Comparison of ENCODE assay signal across 9 mouse cellular contexts in genomic region chr2:32779131-32779530, GRCm38 (mm10). TPM values are rescaled to one million over a fixed set of nuclear protein-coding genes. Genes with fewer than 3 reads are reported as not detected.
DNase-seq lines count a peak whose midpoint lies in the region; ATAC-seq lines count a peak whose summit lies in the region.
"Had no signal": no experiment of that assay in that cellular context is flagged by ENCODE, and none has a peak within 500 bp of the region (broad histone marks: within the 10 kb centered on the region; RNA-seq: fewer than 3 reads in every experiment).

No protein-coding gene starts in this region.

- H3K27me3 ChIP-seq in hindbrain, embryonic 14.5 days (ENCODE audit: control insufficient read depth, insufficient read depth, low read length), result no peaks in the 10 kb centered on the region
- peaks cover 12% of the 10 kb centered on the region for H3K27me3 ChIP-seq in hindbrain, embryonic 13.5 days
- peaks cover 23% of the 10 kb centered on the region for H3K27me3 ChIP-seq in heart, embryonic 10.5 days (ENCODE audit: insufficient read depth, poor library complexity, severe bottlenecking)
- H3K27me3 ChIP-seq in limb, embryonic 10.5 days (ENCODE audit: low read depth, poor library complexity, severe bottlenecking), result peaks cover 13% of the 10 kb centered on the region

- no peak overlapping the region for H3K27ac ChIP-seq in hindbrain, embryonic 14.5 days
- H3K27ac ChIP-seq in hindbrain, embryonic 13.5 days, result no peak overlapping the region
- no peak overlapping the region for H3K27ac ChIP-seq in heart, embryonic 10.5 days
- H3K27ac ChIP-seq in limb, embryonic 10.5 days, result no peak overlapping the region
- H3K27ac ChIP-seq: liver, embryonic 15.5 days had no signal

- no peak overlapping the region for H3K9ac ChIP-seq in hindbrain, embryonic 14.5 days
- no peak overlapping the region for H3K9ac ChIP-seq in hindbrain, embryonic 13.5 days
- H3K9ac ChIP-seq: liver, embryonic 15.5 days had no signal

- WGBS in hindbrain, embryonic 14.5 days, result 17% methylated on average over 8 of the region's 8 CpGs
- WGBS in hindbrain, embryonic 13.5 days, result 15% methylated on average over 8 of the region's 8 CpGs
- WGBS in heart, embryonic 10.5 days, result 13% methylated on average over 8 of the region's 8 CpGs
- WGBS in limb, embryonic 10.5 days, result 17% methylated on average over 8 of the region's 8 CpGs

- no peaks in the 10 kb centered on the region for H3K36me3 ChIP-seq in hindbrain, embryonic 14.5 days (replicated peaks; ENCODE audit: control insufficient read depth, insufficient read depth)
- H3K36me3 ChIP-seq in hindbrain, embryonic 13.5 days, result no peaks in the 10 kb centered on the region
- no peaks in the 10 kb centered on the region for H3K36me3 ChIP-seq in heart, embryonic 10.5 days
- no peaks in the 10 kb centered on the region for H3K36me3 ChIP-seq in limb, embryonic 10.5 days
- H3K36me3 ChIP-seq: liver, embryonic 15.5 days had no signal

- DNase-seq in hindbrain, embryonic 14.5 days (ENCODE audit: low spot score), result peak; percentile 52
- peak; percentile 54 for DNase-seq in Muller cell, postnatal 12 days (ENCODE audit: inconsistent ontology term)
- peak; percentile 41 to 69 for DNase-seq in cerebellum, postnatal 4 days (ENCODE audit: low spot score in 2 of 2)
- peak; percentile 85 for DNase-seq in heart, embryonic 10.5 days (ENCODE audit: low spot score)
- DNase-seq in limb, embryonic 10.5 days (ENCODE audit: low spot score), result peak; percentile 73
- DNase-seq in ovary, postnatal 10 days (ENCODE audit: low spot score), result peak; percentile 39
- DNase-seq in thymus, postnatal 25 days, result peak; percentile 72

- H3K4me3 ChIP-seq in hindbrain, embryonic 14.5 days (replicated peaks; ENCODE audit: low read length), result no peak overlapping the region
- no peak overlapping the region for H3K4me3 ChIP-seq in hindbrain, embryonic 13.5 days
- no peak overlapping the region for H3K4me3 ChIP-seq in heart, embryonic 10.5 days
- no peak overlapping the region for H3K4me3 ChIP-seq in limb, embryonic 10.5 days
- H3K4me3 ChIP-seq: liver, embryonic 15.5 days had no signal

- no peak overlapping the region for H3K4me2 ChIP-seq in hindbrain, embryonic 14.5 days (replicated peaks)
- H3K4me2 ChIP-seq in hindbrain, embryonic 13.5 days, result no peak overlapping the region
- H3K4me2 ChIP-seq: liver, embryonic 15.5 days had no signal

- ATAC-seq in hindbrain, embryonic 14.5 days (ENCODE audit: low FRiP score), result no peak
- ATAC-seq in hindbrain, embryonic 13.5 days (ENCODE audit: low FRiP score), result no peak

- H3K4me1 ChIP-seq in hindbrain, embryonic 14.5 days (replicated peaks; ENCODE audit: control insufficient read depth, insufficient read depth, low read length), result peaks cover 12% of the 10 kb centered on the region
- H3K4me1 ChIP-seq in hindbrain, embryonic 13.5 days (replicated peaks), result peaks cover 20% of the 10 kb centered on the region
- H3K4me1 ChIP-seq in heart, embryonic 10.5 days, result peaks cover 32% of the 10 kb centered on the region
- H3K4me1 ChIP-seq in limb, embryonic 10.5 days, result peaks cover 31% of the 10 kb centered on the region

- no peaks in the 10 kb centered on the region for H3K9me3 ChIP-seq in hindbrain, embryonic 14.5 days (ENCODE audit: control insufficient read depth, low read length)
- no peaks in the 10 kb centered on the region for H3K9me3 ChIP-seq in hindbrain, embryonic 13.5 days
- no peaks in the 10 kb centered on the region for H3K9me3 ChIP-seq in heart, embryonic 10.5 days
- no peaks in the 10 kb centered on the region for H3K9me3 ChIP-seq in limb, embryonic 10.5 days (replicated peaks)
- H3K9me3 ChIP-seq: liver, embryonic 15.5 days had no signal

RNA-seq across cellular contexts. Expression of gene Ptrh1, which starts 3.5 kb away (rescaled TPM):
- polyA plus RNA-seq in hindbrain, embryonic 14.5 days (2014; fragmentation: Nextera tagmentation; extraction: Ambion mirVana), result 4.3 and 5.1 TPM in 2 replicates
- 4.5 and 5.1 TPM in 2 replicates for polyA plus RNA-seq in hindbrain, embryonic 13.5 days (2015; fragmentation: Nextera tagmentation; extraction: Ambion mirVana)
- polyA plus RNA-seq in heart, embryonic 10.5 days (2016; fragmentation: Nextera tagmentation; extraction: Ambion mirVana), result 5.1 and 5.6 TPM in 2 replicates
- 5.3 and 5.6 TPM in 2 replicates for polyA plus RNA-seq in limb, embryonic 10.5 days (2016; fragmentation: Nextera tagmentation; extraction: Ambion mirVana)

RNA-seq across cellular contexts. Expression of gene Ttc16, which starts 3.7 kb away (rescaled TPM):
- polyA plus RNA-seq in hindbrain, embryonic 14.5 days (2014; fragmentation: Nextera tagmentation; extraction: Ambion mirVana), result 0.52 and 0.74 TPM in 2 replicates
- polyA plus RNA-seq in hindbrain, embryonic 13.5 days (2015; fragmentation: Nextera tagmentation; extraction: Ambion mirVana), result 0.56 and 1.8 TPM in 2 replicates
- polyA plus RNA-seq in heart, embryonic 10.5 days (2016; fragmentation: Nextera tagmentation; extraction: Ambion mirVana), result 0.29 and 0.52 TPM in 2 replicates
- polyA plus RNA-seq in limb, embryonic 10.5 days (2016; fragmentation: Nextera tagmentation; extraction: Ambion mirVana), result 0.23 and 0.38 TPM in 2 replicates
- polyA plus RNA-seq: liver, embryonic 15.5 days had no signal

RNA-seq across cellular contexts. Expression of gene Cfap157, which starts 5.1 kb away (rescaled TPM):
- 0.42 and 1.2 TPM in 2 replicates for polyA plus RNA-seq in hindbrain, embryonic 14.5 days (2014; fragmentation: Nextera tagmentation; extraction: Ambion mirVana)
- polyA plus RNA-seq in hindbrain, embryonic 13.5 days (2015; fragmentation: Nextera tagmentation; extraction: Ambion mirVana), result 1.0 and 1.5 TPM in 2 replicates
- polyA plus RNA-seq in heart, embryonic 10.5 days (2016; fragmentation: Nextera tagmentation; extraction: Ambion mirVana), result 0.78 and 1.2 TPM in 2 replicates
- 0.26 and 1.3 TPM in 2 replicates for polyA plus RNA-seq in limb, embryonic 10.5 days (2016; fragmentation: Nextera tagmentation; extraction: Ambion mirVana)
- polyA plus RNA-seq: liver, embryonic 15.5 days had no signal

RNA-seq across cellular contexts. Expression of gene Tor2a, which starts 22.1 kb away (rescaled TPM):
- 49.8 and 53.1 TPM in 2 replicates for polyA plus RNA-seq in hindbrain, embryonic 14.5 days (2014; fragmentation: Nextera tagmentation; extraction: Ambion mirVana)
- 54.2 and 54.4 TPM in 2 replicates for polyA plus RNA-seq in hindbrain, embryonic 13.5 days (2015; fragmentation: Nextera tagmentation; extraction: Ambion mirVana)
- 46.2 and 57.2 TPM in 2 replicates for polyA plus RNA-seq in heart, embryonic 10.5 days (2016; fragmentation: Nextera tagmentation; extraction: Ambion mirVana)
- polyA plus RNA-seq in limb, embryonic 10.5 days (2016; fragmentation: Nextera tagmentation; extraction: Ambion mirVana), result 52.9 and 61.1 TPM in 2 replicates

RNA-seq across cellular contexts. Expression of gene 6330409D20Rik, which starts 38.3 kb away (rescaled TPM):
- polyA plus RNA-seq in hindbrain, embryonic 14.5 days (2014; fragmentation: Nextera tagmentation; extraction: Ambion mirVana), result 3.8 and 4.5 TPM in 2 replicates
- 3.3 and 3.7 TPM in 2 replicates for polyA plus RNA-seq in hindbrain, embryonic 13.5 days (2015; fragmentation: Nextera tagmentation; extraction: Ambion mirVana)
- polyA plus RNA-seq in heart, embryonic 10.5 days (2016; fragmentation: Nextera tagmentation; extraction: Ambion mirVana), result 0.28 TPM in 1 of 2 replicates, not detected in the other
- polyA plus RNA-seq in limb, embryonic 10.5 days (2016; fragmentation: Nextera tagmentation; extraction: Ambion mirVana), result 0.14 TPM in 1 of 2 replicates, not detected in the other
- polyA plus RNA-seq: liver, embryonic 15.5 days had no signal
